Mouse (Mus musculus) ovary, postnatal 14 days (tissue): ENCODE measurements at regions not wholly inside any gene's neighbourhood (a gene's known extent, or its start where the extent isn't known, plus 50 kb on each side); places are given as distances from the start of the nearest gene placed in this dataset.

ENCODE experiments used
- DNase-seq: peaks from one replicate; pipeline ENCODE4 v3.0.0; 2022; ENCODE audit warnings: low spot score

DNA sequence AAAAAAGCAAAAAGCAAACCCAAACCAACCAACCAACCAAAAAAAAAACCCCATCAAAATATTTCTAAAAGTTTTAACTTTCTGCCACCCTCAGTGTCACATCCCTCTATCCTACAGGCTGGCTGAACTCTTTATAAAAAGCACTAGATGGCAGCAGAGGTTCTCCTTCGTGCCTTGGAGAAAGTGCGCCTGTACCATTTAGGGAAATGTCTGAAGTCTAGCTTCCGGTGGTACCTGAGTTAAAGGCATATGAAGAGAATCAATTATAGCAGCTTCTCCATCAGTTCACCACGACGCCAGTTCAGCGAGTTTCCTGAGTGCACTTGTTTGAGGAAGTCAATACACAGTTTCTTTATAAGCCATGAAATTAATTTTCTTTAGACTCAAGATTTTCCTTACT, 130.0 kb upstream of the Zc3h12c start:
- no peak for DNase-seq

DNA sequence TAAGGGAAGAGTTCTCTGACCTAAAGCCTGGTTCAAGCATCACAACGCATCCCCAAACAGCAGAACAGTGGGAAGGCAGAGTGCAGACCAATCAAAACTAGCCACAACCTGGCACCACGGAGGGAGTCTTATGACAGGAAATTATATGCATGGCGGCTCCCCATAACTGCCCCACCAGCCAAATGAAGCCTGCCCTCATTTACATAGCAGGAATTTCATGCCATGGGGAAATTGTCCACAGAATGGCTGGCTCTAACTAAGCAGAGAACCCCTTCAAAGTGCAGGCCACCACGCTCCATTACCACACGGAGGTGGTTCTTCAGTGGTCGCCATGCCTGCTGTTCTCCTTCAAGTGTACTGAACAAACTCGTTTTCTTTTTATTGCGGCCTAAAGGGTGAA, 126.3 kb upstream of the Zc3h12c start:
- no peak for DNase-seq

- no peak for DNase-seq
Measured at GRCm38 (mm10) chr9:52289069-52289468, 120.7 kb upstream of the Zc3h12c start.

DNA sequence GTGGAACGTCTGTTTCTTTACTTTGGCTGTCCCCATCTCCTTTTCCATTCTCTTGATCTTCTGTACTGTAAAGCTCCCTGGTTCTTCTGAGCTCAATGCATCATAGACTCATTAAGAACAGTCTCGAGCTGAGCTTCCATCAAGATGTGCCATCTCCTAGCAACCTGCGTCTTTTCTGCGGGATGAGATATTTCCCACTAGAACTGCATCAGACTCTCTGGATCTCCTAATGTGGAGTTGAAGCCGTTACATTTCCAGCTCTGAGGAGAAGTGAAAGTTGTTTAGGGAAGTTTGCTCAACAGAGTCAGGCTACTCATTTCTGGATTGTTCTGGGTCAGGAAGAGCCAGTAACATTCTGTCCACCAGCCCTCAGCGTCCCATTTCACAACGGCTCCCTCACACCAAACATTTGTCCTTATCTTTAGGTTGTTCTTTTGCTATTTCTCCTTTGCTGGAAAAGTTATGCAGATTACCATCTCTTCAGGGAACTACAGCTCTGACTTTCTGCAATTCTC, 119.4 kb upstream of the Zc3h12c start:
- no peak for DNase-seq

GRCm38 (mm10) chr9:52287246-52287651, 118.9 kb upstream of the Zc3h12c start:
- DNase-seq, result peak; percentile 69

DNA sequence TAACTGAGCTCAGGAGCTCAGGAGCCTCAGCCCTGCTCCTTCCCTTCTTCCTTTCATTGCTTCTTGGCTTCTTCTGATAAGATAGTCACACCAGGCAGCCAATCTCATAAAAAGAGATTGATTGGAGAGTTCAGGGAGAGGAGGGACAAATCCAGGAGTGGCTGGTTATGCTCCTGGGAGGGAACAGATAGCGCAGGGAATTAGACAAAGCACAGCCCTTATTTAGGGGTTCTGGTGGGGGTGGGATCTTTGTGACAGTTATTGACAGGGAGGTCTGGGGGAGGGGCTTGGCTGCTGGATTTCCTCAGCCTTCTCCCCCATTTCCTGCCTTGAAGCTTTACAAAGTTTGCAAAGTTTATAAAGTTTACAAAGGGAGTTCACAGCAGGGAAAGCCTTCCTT, 117.7 kb upstream of the Zc3h12c start:
- no peak for DNase-seq

GRCm38 (mm10) chr9:52283558-52283957, 115.2 kb upstream of the Zc3h12c start:
- no peak for DNase-seq

- no peak for DNase-seq
Measured at GRCm38 (mm10) chr9:52280995-52281394, 112.6 kb upstream of the Zc3h12c start.

- DNase-seq, result no peak
Measured at GRCm38 (mm10) chr9:52280556-52280955, 112.2 kb upstream of the Zc3h12c start.

DNA sequence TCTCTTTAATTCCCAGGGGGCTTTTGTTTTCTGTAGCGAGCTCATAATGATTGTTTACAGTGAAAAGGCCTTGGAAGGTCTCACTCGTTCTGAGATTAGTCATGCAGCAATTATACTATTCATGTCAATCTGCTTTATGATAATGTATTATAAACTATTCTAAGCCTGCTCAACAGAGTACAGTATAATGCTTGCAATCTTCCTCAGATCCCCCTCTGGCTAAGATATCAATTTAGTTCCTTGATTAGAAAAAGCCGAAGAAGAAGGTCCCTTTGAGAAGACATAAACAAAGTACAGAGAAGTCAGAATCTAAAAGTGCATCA, 110.3 kb upstream of the Zc3h12c start:
- DNase-seq, result no peak

GRCm38 (mm10) chr9:52277954-52278700, 109.8 kb upstream of the Zc3h12c start:
- DNase-seq, result no peak

DNA sequence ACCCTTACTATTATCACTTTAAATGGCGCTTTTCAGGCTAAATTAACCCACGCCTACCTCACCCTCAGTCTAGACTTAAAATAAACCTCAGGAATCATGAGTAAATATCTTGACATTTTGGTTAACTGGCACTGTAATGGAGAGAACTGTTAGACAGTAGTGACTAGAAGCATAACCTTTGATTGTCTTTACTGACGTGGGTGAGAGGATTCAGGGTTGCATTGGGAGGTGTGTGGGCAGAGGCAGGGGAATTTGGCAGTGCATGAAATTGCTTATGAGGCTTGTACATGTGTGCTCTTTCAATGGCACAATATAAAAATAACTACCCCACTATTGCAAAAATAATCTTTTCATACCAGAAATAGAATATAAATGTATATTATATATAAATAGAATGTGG, 105.6 kb upstream of the Zc3h12c start:
- DNase-seq, result no peak

- no peak for DNase-seq
Measured at GRCm38 (mm10) chr9:52272668-52273067, 104.3 kb upstream of the Zc3h12c start.

GRCm38 (mm10) chr9:52271345-52272116, 103.2 kb upstream of the Zc3h12c start:
- DNase-seq, result no peak

GRCm38 (mm10) chr9:52261538-52261937, 93.2 kb upstream of the Zc3h12c start:
- DNase-seq, result no peak

- no peak for DNase-seq
Measured at GRCm38 (mm10) chr9:52259459-52259858, 91.1 kb upstream of the Zc3h12c start.

- DNase-seq, result no peak
Measured at GRCm38 (mm10) chr9:52255692-52256091, 87.3 kb upstream of the Zc3h12c start.

GRCm38 (mm10) chr9:52254475-52254874, 86.1 kb upstream of the Zc3h12c start:
- no peak for DNase-seq

GRCm38 (mm10) chr9:52251455-52251854, 83.1 kb upstream of the Zc3h12c start:
- DNase-seq, result no peak

- no peak for DNase-seq
Measured at GRCm38 (mm10) chr9:52246712-52247111, 78.3 kb upstream of the Zc3h12c start.

DNA sequence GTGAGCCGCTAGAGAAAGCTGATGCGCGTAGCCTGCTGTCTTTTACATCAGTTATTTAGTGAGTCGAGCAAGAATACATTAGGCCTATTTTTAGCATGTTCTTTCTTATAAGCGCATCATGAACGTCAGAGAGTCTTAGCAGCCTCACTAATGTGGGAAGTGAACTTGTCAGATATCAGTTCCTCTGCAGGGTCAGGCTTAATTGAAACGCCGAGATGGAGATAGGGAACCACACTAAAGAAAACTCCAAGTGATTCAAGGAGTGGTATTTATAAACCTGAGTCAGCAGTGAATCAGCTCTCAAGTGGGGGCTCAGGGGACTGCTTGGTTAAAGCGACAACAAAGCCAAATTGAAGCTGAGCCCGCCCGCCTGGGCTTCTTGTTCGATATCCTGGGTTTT, 75.7 kb upstream of the Zc3h12c start:
- no peak for DNase-seq

DNA sequence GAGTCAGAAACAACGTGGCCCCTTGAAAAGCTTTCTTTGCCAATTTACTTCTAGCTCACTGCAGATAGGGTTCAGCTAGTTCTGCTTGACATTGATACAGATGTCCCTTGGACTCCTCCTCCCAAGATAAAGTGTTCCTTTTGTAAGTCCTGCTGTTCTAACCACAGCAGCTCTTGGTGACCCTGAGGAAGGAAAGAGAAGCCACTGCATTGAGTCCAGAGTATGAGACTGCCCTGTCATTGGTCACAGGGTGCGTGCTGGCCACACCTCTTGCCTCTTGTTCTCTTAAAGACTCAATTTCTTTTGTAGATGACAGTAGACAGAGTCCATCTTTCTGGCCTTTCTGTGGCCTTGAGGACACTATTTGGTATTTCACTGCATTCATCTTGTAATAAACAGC, 74.7 kb upstream of the Zc3h12c start:
- no peak for DNase-seq

GRCm38 (mm10) chr9:52241577-52241976, 73.2 kb upstream of the Zc3h12c start:
- DNase-seq, result no peak
